Mouse (Mus musculus): ENCODE data around the gene Hoxa10.

The Hoxa10 gene

GRCm38 (mm10) chr6:52233546-52234427 is 6.9 kb downstream of the Hoxa10 start:
- in situ Hi-C loops (cut with MboI, MseI), result no loop called here

GRCm38 (mm10) chr6:52232984-52233545 is 7.6 kb downstream of the Hoxa10 start:
- in situ Hi-C loops (cut with MboI, MseI), result no loop called here

- in situ Hi-C loops (cut with MboI, MseI), result no loop called here
These were observed 8.1 kb downstream of the Hoxa10 start for GRCm38 (mm10) chr6:52232568-52232965.

GRCm38 (mm10) chr6:52231885-52232567 is 8.6 kb downstream of the Hoxa10 start:
- in situ Hi-C loops (cut with MboI, MseI), result no loop called here

GRCm38 (mm10) chr6:52230516-52231165 is 10.0 kb downstream of the Hoxa10 start, which contains the start of gene Hoxa9:
TSS of gene Hoxa9 (minus strand) at chr6:52231089.
- in situ Hi-C loops (cut with MboI, MseI), result no loop called here

GRCm38 (mm10) chr6:52229558-52230416 is 10.9 kb downstream of the Hoxa10 start:
- in situ Hi-C loops (cut with MboI, MseI), result loop anchor here (5.0 to 10.0 kb wide), 2 partner anchors 222 to 1025 kb away; no protein-coding TSS in a partner anchor

GRCm38 (mm10) chr6:52228475-52229465 is 11.9 kb downstream of the Hoxa10 start:
- in situ Hi-C loops (cut with MboI, MseI), result loop anchor here (5.0 to 10.0 kb wide), 2 partner anchors 221 to 1024 kb away; no protein-coding TSS in a partner anchor

GRCm38 (mm10) chr6:52227470-52228222 is 13.0 kb downstream of the Hoxa10 start:
- in situ Hi-C loops (cut with MboI, MseI), result loop anchor here (5.0 to 10.0 kb wide), 2 partner anchors 220 to 1023 kb away; no protein-coding TSS in a partner anchor

- in situ Hi-C loops (cut with MboI, MseI), result loop anchor here (5.0 to 10.0 kb wide), 2 partner anchors 219 to 1022 kb away; no protein-coding TSS in a partner anchor
These were observed 13.9 kb downstream of the Hoxa10 start for GRCm38 (mm10) chr6:52226569-52227257.

GRCm38 (mm10) chr6:52225612-52226568 is 14.8 kb downstream of the Hoxa10 start:
- in situ Hi-C loops (cut with MboI, MseI), result loop anchor here (5.0 to 10.0 kb wide), 2 partner anchors 219 to 1021 kb away; no protein-coding TSS in a partner anchor

- in situ Hi-C loops (cut with MboI, MseI), result loop anchor here (5.0 to 25.0 kb wide), 3 partner anchors 218 to 1020 kb away; no protein-coding TSS in a partner anchor
These were observed 15.6 kb downstream of the Hoxa10 start for GRCm38 (mm10) chr6:52224895-52225611.

- in situ Hi-C loops (cut with MboI, MseI), result loop anchor here (10.0 to 25.0 kb wide), 2 partner anchors 362 to 1019 kb away; no protein-coding TSS in a partner anchor
These were observed 16.5 kb downstream of the Hoxa10 start for GRCm38 (mm10) chr6:52223939-52224760.

- in situ Hi-C loops (cut with MboI, MseI), result loop anchor here (10.0 to 25.0 kb wide), 2 partner anchors 360 to 1018 kb away; no protein-coding TSS in a partner anchor
These were observed 17.9 kb downstream of the Hoxa10 start for GRCm38 (mm10) chr6:52222729-52223128.

- in situ Hi-C loops (cut with MboI, MseI), result loop anchor here (10.0 to 25.0 kb wide), 2 partner anchors 360 to 1017 kb away; no protein-coding TSS in a partner anchor
These were observed 18.5 kb downstream of the Hoxa10 start for GRCm38 (mm10) chr6:52221993-52222685.

Data from regulatory T cell (primary cell).